Mouse (Mus musculus) embryonic facial prominence, embryonic 11.5 days (tissue): ENCODE data around the gene Otulin. TPM values are rescaled to one million over a fixed set of nuclear protein-coding genes. Genes with fewer than 3 reads are reported as not detected.

ENCODE experiments used
- ATAC-seq: fragments of 200-750 bp; cut with Nextera tagmentation; replicated peaks from 2 replicates; pipeline ENCODE4 v1.8.0; 2017; ENCODE audit warnings: low read depth; ENCODE audit not compliant: insufficient number of reproducible peaks, low FRiP score, low TSS enrichment
- DNase-seq: peaks from one replicate; pipeline ENCODE4 v3.0.0-alpha.2; 2015; ENCODE audit warnings: low spot score
- H3K27ac ChIP-seq: fragments of 300-500 bp; sonication (generic); replicated peaks from 2 replicates; pipeline ENCODE4 v1.5.1; 2014; ENCODE audit warnings: mild to moderate bottlenecking, low read depth, low read length, control low read depth
- H3K27me3 ChIP-seq: fragments of 300-500 bp; sonication (generic); 2 replicates; pipeline ENCODE4 v1.6.1; 2014; ENCODE audit warnings: mild to moderate bottlenecking, low read length, moderate library complexity, mixed read lengths; ENCODE audit not compliant: control insufficient read depth, insufficient read depth
- H3K36me3 ChIP-seq: fragments of 300-500 bp; sonication (generic); replicated peaks from 2 replicates; pipeline ENCODE4 v1.6.1; 2014; ENCODE audit warnings: low read depth, mild to moderate bottlenecking, low read length, moderate library complexity, mixed read lengths; ENCODE audit not compliant: control insufficient read depth, insufficient read depth
- H3K4me1 ChIP-seq: fragments of 300-500 bp; sonication (generic); 2 replicates; pipeline ENCODE4 v1.6.1; 2014; ENCODE audit warnings: low read length, mixed read lengths; ENCODE audit not compliant: control insufficient read depth, insufficient read depth
- H3K4me2 ChIP-seq: fragments of 300-500 bp; sonication (generic); 2 replicates; pipeline ENCODE4 v1.6.1; 2014; ENCODE audit warnings: low read depth, mild to moderate bottlenecking, control low read depth, low read length, moderate library complexity
- H3K4me3 ChIP-seq: fragments of 300-500 bp; sonication (generic); 2 replicates; pipeline ENCODE4 v1.5.1; 2014; ENCODE audit warnings: low read depth, low read length, control low read depth
- H3K9ac ChIP-seq: fragments of 300-500 bp; sonication (generic); replicated peaks from 2 replicates; pipeline ENCODE4 v1.6.1; 2014; ENCODE audit warnings: mild to moderate bottlenecking, control low read depth, low read length
- H3K9me3 ChIP-seq: fragments of 300-500 bp; sonication (generic); replicated peaks from 2 replicates; pipeline ENCODE4 v1.6.1; 2016; ENCODE audit warnings: mild to moderate bottlenecking, low read length, inconsistent platforms, mixed read lengths; ENCODE audit not compliant: control insufficient read depth
- WGBS: fragments of 180-500 bp; shearing (Covaris S2); extraction: QIAGEN DNeasy Blood & Tissue Kit; methylation state at CpG from one replicate; pipeline ENCODE4 v1.1.7; 2014; 5-methylcytosine and 5-hydroxymethylcytosine counted together
- polyA plus RNA-seq: library from polyadenylated mRNA; unstranded; fragments of >200 nt; fragmentation: Nextera tagmentation; extraction: Ambion mirVana; gene quantifications from 2 replicates; pipeline ENCODE4 v1.2.1, GENCODE M21; 2014

The Otulin gene
- polyA plus RNA-seq, 1 experiment from 2014 or later = 38.0 TPM

GRCm38 (mm10) chr15:27516927-27517326 lies 113.6 kb downstream of the Otulin start:
- no peaks in the 10 kb centered on the region for H3K4me1 ChIP-seq
- no peak for DNase-seq
- no peak overlapping the region for H3K4me3 ChIP-seq
- no peak for ATAC-seq
- no peaks in the 10 kb centered on the region for H3K36me3 ChIP-seq
- no peaks in the 10 kb centered on the region for H3K27me3 ChIP-seq
- WGBS = 34% methylated on average over 1 of the region's 1 CpGs
- H3K4me2 ChIP-seq = no peak overlapping the region
- no peak overlapping the region for H3K27ac ChIP-seq
- no peak overlapping the region for H3K9ac ChIP-seq
- no peaks in the 10 kb centered on the region for H3K9me3 ChIP-seq

- Histone ChIP-seq H3K9ac (no peak overlapping the region), H3K27me3 (no peaks in the 10 kb centered on the region), H3K27ac (no peak overlapping the region), H3K4me3 (no peak overlapping the region), H3K36me3 (no peaks in the 10 kb centered on the region), H3K4me2 (no peak overlapping the region), H3K4me1 (no peaks in the 10 kb centered on the region; the same call in 1 of the 2 replicates), H3K9me3 (no peaks in the 10 kb centered on the region)
- WGBS = 92% methylated on average over 17 of the region's 17 CpGs
- DNase-seq (no peak), ATAC-seq (no peak)
Measured at GRCm38 (mm10) chr15:27508982-27509381, 121.5 kb downstream of the Otulin start.

GRCm38 (mm10) chr15:27508169-27508568 lies 122.3 kb downstream of the Otulin start:
- H3K4me1 ChIP-seq = no peaks in the 10 kb centered on the region; the same call in 1 of the 2 replicates
- no peak for ATAC-seq
- no peaks in the 10 kb centered on the region for H3K27me3 ChIP-seq
- no peak for DNase-seq
- no peak overlapping the region for H3K9ac ChIP-seq
- WGBS = 88% methylated on average over 7 of the region's 7 CpGs
- H3K4me2 ChIP-seq = no peak overlapping the region
- H3K27ac ChIP-seq = no peak overlapping the region
- no peak overlapping the region for H3K4me3 ChIP-seq
- H3K9me3 ChIP-seq = no peaks in the 10 kb centered on the region
- no peaks in the 10 kb centered on the region for H3K36me3 ChIP-seq

GRCm38 (mm10) chr15:27506893-27507596 lies 123.4 kb downstream of the Otulin start:
- ATAC-seq (no peak), DNase-seq (no peak)
- Histone ChIP-seq H3K9me3 (no peaks in the 10 kb centered on the region), H3K4me3 (no peak overlapping the region), H3K9ac (no peak overlapping the region), H3K27ac (no peak overlapping the region), H3K4me1 (no peaks in the 10 kb centered on the region; the same call in 1 of the 2 replicates), H3K27me3 (no peaks in the 10 kb centered on the region), H3K36me3 (no peaks in the 10 kb centered on the region), H3K4me2 (no peak overlapping the region)
- 86% methylated on average over 15 of the region's 15 CpGs for WGBS

- DNase-seq (no peak), ATAC-seq (no peak)
- H3K36me3 ChIP-seq = no peaks in the 10 kb centered on the region
- H3K27ac ChIP-seq = no peak overlapping the region
- H3K4me1 ChIP-seq = no peaks in the 10 kb centered on the region
- H3K9me3 ChIP-seq = no peaks in the 10 kb centered on the region
- H3K9ac ChIP-seq = no peak overlapping the region
- WGBS = 44% methylated on average over 5 of the region's 5 CpGs
- no peaks in the 10 kb centered on the region for H3K27me3 ChIP-seq
- no peak overlapping the region for H3K4me2 ChIP-seq
- no peak overlapping the region for H3K4me3 ChIP-seq
Measured at GRCm38 (mm10) chr15:27506127-27506886, 124.2 kb downstream of the Otulin start.

GRCm38 (mm10) chr15:27503801-27504730 lies 126.4 kb downstream of the Otulin start:
- Histone ChIP-seq H3K27me3 (no peaks in the 10 kb centered on the region), H3K4me1 (no peaks in the 10 kb centered on the region), H3K4me3 (no peak overlapping the region), H3K27ac (no peak overlapping the region), H3K36me3 (no peaks in the 10 kb centered on the region), H3K9me3 (no peaks in the 10 kb centered on the region), H3K9ac (no peak overlapping the region), H3K4me2 (no peak overlapping the region)
- DNase-seq = no peak
- no peak for ATAC-seq
- WGBS = 74% methylated on average over 20 of the region's 20 CpGs

- DNase-seq = no peak
- H3K4me2 ChIP-seq = no peak overlapping the region
- 82% methylated on average over 9 of the region's 9 CpGs for WGBS
Measured at GRCm38 (mm10) chr15:27503221-27503620, 127.3 kb downstream of the Otulin start.

More at GRCm38 (mm10) chr15:27503221-27503620, 127.3 kb downstream of the Otulin start:
- H3K27me3 ChIP-seq = no peaks in the 10 kb centered on the region
- H3K27ac ChIP-seq = no peak overlapping the region
- no peak overlapping the region for H3K4me3 ChIP-seq
- H3K4me1 ChIP-seq = no peaks in the 10 kb centered on the region
- H3K9ac ChIP-seq = no peak overlapping the region
- no peaks in the 10 kb centered on the region for H3K36me3 ChIP-seq
- no peaks in the 10 kb centered on the region for H3K9me3 ChIP-seq
- ATAC-seq = no peak
